Mouse (Mus musculus) spleen, adult 2 months (tissue): ENCODE results near the gene Nppb.

Experiments
- CTCF ChIP-seq: fragments of 200-500 bp; IDR thresholded peaks from 2 replicates; pipeline ENCODE4 v1.5.1; 2011; ENCODE audit warnings: mild to moderate bottlenecking, inconsistent platforms; ENCODE audit not compliant: insufficient read depth, insufficient read length, insufficient replicate concordance; ENCODE audit errors: extremely low read depth
- POLR2A ChIP-seq: fragments of 200-500 bp; IDR thresholded peaks from 2 replicates; pipeline ENCODE4 v1.6.1; 2011; ENCODE audit warnings: low read depth, low read length, inconsistent platforms

GRCm38 (mm10) chr4:147962781-147963180, 22.8 kb upstream of the Nppb start:
- TF ChIP-seq CTCF, result no peak
- TF ChIP-seq POLR2A, result no peak
